Mouse (Mus musculus) ES-Bruce4 (cell line): Measurements from ENCODE around the gene Fam163a.

Source experiments
- CTCF ChIP-seq: IDR thresholded peaks from one replicate; pipeline ENCODE4 v1.8.1; 2011; ENCODE audit warnings: low read depth, low read length
- EP300 ChIP-seq: IDR thresholded peaks from 2 replicates; pipeline ENCODE4 v1.6.1; 2011; ENCODE audit warnings: low read depth, low read length; ENCODE audit not compliant: insufficient read depth
- POLR2A ChIP-seq: IDR thresholded peaks from one replicate; pipeline ENCODE4 v1.8.1; 2011; ENCODE audit warnings: low read length; ENCODE audit not compliant: insufficient read depth

DNA sequence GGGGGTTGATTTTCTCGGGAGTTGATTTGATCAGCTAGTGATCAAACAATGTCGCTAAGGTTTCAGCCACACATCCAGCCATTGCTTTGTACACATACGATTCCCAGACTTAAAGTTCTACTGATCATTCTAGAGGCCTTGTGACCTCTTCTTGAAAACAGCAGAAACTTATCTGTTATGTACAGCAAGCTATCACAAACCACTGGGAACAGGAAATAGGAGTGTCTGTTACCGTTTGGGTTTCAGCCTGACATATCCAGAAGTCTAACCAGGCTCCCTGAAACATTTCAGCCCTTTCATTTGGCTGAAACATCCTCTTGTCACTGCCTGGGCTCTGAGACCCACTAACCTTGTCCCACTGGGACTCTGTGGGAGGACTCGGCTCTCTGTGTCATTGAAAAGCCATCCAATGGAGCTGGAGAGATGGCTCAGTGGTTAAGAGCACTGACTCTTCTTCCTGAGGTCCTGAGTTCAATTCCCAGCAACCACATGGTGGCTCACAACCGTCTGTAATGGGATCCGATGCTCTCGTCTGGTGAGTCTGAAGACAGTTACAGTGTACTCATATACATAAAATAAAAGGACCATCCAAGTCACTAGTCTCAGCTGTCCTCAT, 90.8 kb downstream of the Fam163a start:
- no peak for TF ChIP-seq CTCF
- no peak for TF ChIP-seq EP300
- TF ChIP-seq POLR2A: no peak
